Mouse (Mus musculus) liver, embryonic 11.5 days (tissue): ENCODE data around the gene Stx8. TPM values are rescaled to one million over a fixed set of nuclear protein-coding genes. Genes with fewer than 3 reads are reported as not detected.

ENCODE experiments used
- ATAC-seq: fragments of 200-750 bp; cut with Nextera tagmentation; replicated peaks from 2 replicates; pipeline ENCODE4 v1.8.0; 2017; ENCODE audit warnings: moderate number of reproducible peaks, mild to moderate bottlenecking, moderate TSS enrichment, moderate library complexity; ENCODE audit not compliant: low FRiP score
- DNase-seq: peaks from one replicate; pipeline ENCODE4 v3.0.0-alpha.2; 2017; ENCODE audit warnings: low spot score
- H3K27ac ChIP-seq: fragments of 300-500 bp; sonication (generic); 2 replicates; pipeline ENCODE4 v1.5.1; 2014; ENCODE audit warnings: mild to moderate bottlenecking, low read depth, low read length, control low read depth
- H3K27me3 ChIP-seq: fragments of 300-500 bp; sonication (generic); replicated peaks from 2 replicates; pipeline ENCODE4 v1.6.1; 2014; ENCODE audit warnings: low read length, mixed read lengths; ENCODE audit not compliant: control insufficient read depth, insufficient read depth
- H3K36me3 ChIP-seq: fragments of 300-500 bp; sonication (generic); 2 replicates; pipeline ENCODE4 v1.6.1; 2014; ENCODE audit warnings: mild to moderate bottlenecking, low read length, moderate library complexity, mixed read lengths; ENCODE audit not compliant: control insufficient read depth, insufficient read depth
- H3K4me1 ChIP-seq: fragments of 300-500 bp; sonication (generic); replicated peaks from 2 replicates; pipeline ENCODE4 v1.6.1; 2014; ENCODE audit warnings: low read length, mixed read lengths; ENCODE audit not compliant: control insufficient read depth, insufficient read depth
- H3K4me2 ChIP-seq: fragments of 300-500 bp; sonication (generic); 2 replicates; pipeline ENCODE4 v1.6.1; 2014; ENCODE audit warnings: mild to moderate bottlenecking, control low read depth, moderate library complexity
- H3K4me3 ChIP-seq: fragments of 300-500 bp; sonication (generic); 2 replicates; pipeline ENCODE4 v1.5.1; 2014; ENCODE audit warnings: low read depth, low read length, control low read depth
- H3K9ac ChIP-seq: fragments of 300-500 bp; sonication (generic); 2 replicates; pipeline ENCODE4 v1.6.1; 2014; ENCODE audit warnings: low read depth, low read length, control low read depth
- H3K9me3 ChIP-seq: fragments of 300-500 bp; sonication (generic); 2 replicates; pipeline ENCODE4 v1.6.1; 2016; ENCODE audit warnings: low read length, inconsistent platforms, mixed read lengths; ENCODE audit not compliant: control insufficient read depth
- WGBS: fragments of 180-500 bp; shearing (Covaris S2); extraction: QIAGEN DNeasy Blood & Tissue Kit; methylation state at CpG from one replicate; pipeline ENCODE4 v1.1.7; 2014; 5-methylcytosine and 5-hydroxymethylcytosine counted together
- polyA plus RNA-seq: library from polyadenylated mRNA; unstranded; fragments of >200 nt; fragmentation: Nextera tagmentation; extraction: Ambion mirVana; gene quantifications from 2 replicates; pipeline ENCODE4 v1.2.1, GENCODE M21; 2014

Gene Stx8
- polyA plus RNA-seq, 1 experiment from 2014 or later: 45.8 TPM

- WGBS: 73% methylated on average over 4 of the region's 4 CpGs
- H3K4me1 ChIP-seq: no peaks in the 10 kb centered on the region
- no peak overlapping the region for H3K4me3 ChIP-seq
- H3K9ac ChIP-seq: no peak overlapping the region
- no peaks in the 10 kb centered on the region for H3K27me3 ChIP-seq
- ATAC-seq (no peak), DNase-seq (no peak)
- H3K36me3 ChIP-seq: no peaks in the 10 kb centered on the region
- H3K4me2 ChIP-seq: no peak overlapping the region
- H3K9me3 ChIP-seq: no peaks in the 10 kb centered on the region
- H3K27ac ChIP-seq: no peak overlapping the region
Measured at GRCm38 (mm10) chr11:68035303-68035891, 69.4 kb downstream of the Stx8 start.

GRCm38 (mm10) chr11:68036133-68036959 is 70.4 kb downstream of the Stx8 start:
- H3K4me3 ChIP-seq: no peak overlapping the region
- no peaks in the 10 kb centered on the region for H3K36me3 ChIP-seq
- H3K9ac ChIP-seq: no peak overlapping the region
- DNase-seq (no peak), ATAC-seq (no peak)
- H3K27ac ChIP-seq: no peak overlapping the region
- no peaks in the 10 kb centered on the region for H3K9me3 ChIP-seq
- no peaks in the 10 kb centered on the region for H3K27me3 ChIP-seq
- H3K4me2 ChIP-seq: no peak overlapping the region
- H3K4me1 ChIP-seq: no peaks in the 10 kb centered on the region
- 80% methylated on average over 20 of the region's 20 CpGs for WGBS

- 83% methylated on average over 9 of the region's 9 CpGs for WGBS
- no peak overlapping the region for H3K27ac ChIP-seq
- no peaks in the 10 kb centered on the region for H3K36me3 ChIP-seq
- H3K9ac ChIP-seq: no peak overlapping the region
- H3K4me2 ChIP-seq: no peak overlapping the region
- H3K27me3 ChIP-seq: no peaks in the 10 kb centered on the region
- no peaks in the 10 kb centered on the region for H3K4me1 ChIP-seq
- H3K9me3 ChIP-seq: no peaks in the 10 kb centered on the region
- H3K4me3 ChIP-seq: no peak overlapping the region
- ATAC-seq (no peak), DNase-seq (no peak)
Measured at GRCm38 (mm10) chr11:68037093-68037492, 71.1 kb downstream of the Stx8 start.

- no peaks in the 10 kb centered on the region for H3K4me1 ChIP-seq
- no peaks in the 10 kb centered on the region for H3K36me3 ChIP-seq
- DNase-seq (no peak), ATAC-seq (no peak)
- no peak overlapping the region for H3K4me3 ChIP-seq
- no peaks in the 10 kb centered on the region for H3K9me3 ChIP-seq
- H3K27me3 ChIP-seq: no peaks in the 10 kb centered on the region
- H3K9ac ChIP-seq: no peak overlapping the region
- H3K4me2 ChIP-seq: no peak overlapping the region
- H3K27ac ChIP-seq: no peak overlapping the region
- 80% methylated on average over 2 of the region's 2 CpGs for WGBS
Measured at GRCm38 (mm10) chr11:68038101-68038500, 72.1 kb downstream of the Stx8 start.

- no peaks in the 10 kb centered on the region for H3K27me3 ChIP-seq
- no peak for DNase-seq
- H3K27ac ChIP-seq: no peak overlapping the region
- H3K4me3 ChIP-seq: no peak overlapping the region
- H3K4me2 ChIP-seq: no peak overlapping the region
- no peaks in the 10 kb centered on the region for H3K9me3 ChIP-seq
- H3K36me3 ChIP-seq: no peaks in the 10 kb centered on the region
- no peak for ATAC-seq
- 55% methylated on average over 11 of the region's 11 CpGs for WGBS
- no peak overlapping the region for H3K9ac ChIP-seq
- no peaks in the 10 kb centered on the region for H3K4me1 ChIP-seq
Measured at GRCm38 (mm10) chr11:68044181-68044580, 78.2 kb downstream of the Stx8 start.

GRCm38 (mm10) chr11:68046916-68047315 is 80.9 kb downstream of the Stx8 start:
- H3K4me2 ChIP-seq: no peak overlapping the region
- DNase-seq: no peak
- no peaks in the 10 kb centered on the region for H3K4me1 ChIP-seq
- no peaks in the 10 kb centered on the region for H3K36me3 ChIP-seq
- ATAC-seq: no peak
- H3K9me3 ChIP-seq: no peaks in the 10 kb centered on the region
- WGBS: 74% methylated on average over 3 of the region's 3 CpGs
- no peak overlapping the region for H3K27ac ChIP-seq
- no peak overlapping the region for H3K4me3 ChIP-seq
- H3K9ac ChIP-seq: no peak overlapping the region
- no peaks in the 10 kb centered on the region for H3K27me3 ChIP-seq

GRCm38 (mm10) chr11:68049261-68050165 is 83.5 kb downstream of the Stx8 start:
- DNase-seq (no peak), ATAC-seq (no peak)
- Histone ChIP-seq H3K27ac (no peak overlapping the region), H3K4me3 (no peak overlapping the region), H3K9me3 (no peaks in the 10 kb centered on the region), H3K36me3 (no peaks in the 10 kb centered on the region), H3K4me1 (no peaks in the 10 kb centered on the region), H3K9ac (no peak overlapping the region), H3K27me3 (no peaks in the 10 kb centered on the region), H3K4me2 (no peak overlapping the region)
- WGBS: 87% methylated on average over 17 of the region's 17 CpGs

GRCm38 (mm10) chr11:68050725-68051124 is 84.7 kb downstream of the Stx8 start:
- Histone ChIP-seq H3K4me1 (no peaks in the 10 kb centered on the region), H3K9me3 (no peaks in the 10 kb centered on the region), H3K4me3 (no peak overlapping the region), H3K27me3 (no peaks in the 10 kb centered on the region), H3K27ac (no peak overlapping the region), H3K36me3 (no peaks in the 10 kb centered on the region), H3K9ac (no peak overlapping the region), H3K4me2 (no peak overlapping the region)
- ATAC-seq: no peak
- no peak for DNase-seq
- WGBS: 57% methylated on average over 12 of the region's 12 CpGs
